Mouse (Mus musculus): Measurements from ENCODE around the gene Large2.

GRCm38 (mm10) chr2:92387646-92388045 is 13.0 kb upstream of the Large2 start:
- TF ChIP-seq CTCF (IDR thresholded peaks at IDR 0.05; ENCODE audit: low read depth) (no peak), EP300 (IDR thresholded peaks at IDR 0.05; ENCODE audit: low read depth) (no peak)

Data from liver, embryonic 14.5 days (tissue).